Mouse (Mus musculus) heart, adult 18-20 months (tissue): ENCODE measurements around the gene Ttc7. TPM values are rescaled to one million over a fixed set of nuclear protein-coding genes. Genes with fewer than 3 reads are reported as not detected.

Experiments
- DNase-seq, 2 experiments: peaks; one replicate each; pipeline ENCODE4 v3.0.0; 2021 to 2022; ENCODE audit warnings: mixed read lengths in 1 of 2
- total RNA-seq, 2 experiments: library from RNA; stranded (reverse); gene quantifications; 2 replicates each; pipeline ENCODE4 v1.2.3; 2021

Gene Ttc7
- total RNA-seq, 2 experiments from 2014 or later = 26.2 to 32.1 TPM

GRCm38 (mm10) chr17:87365268-87365667, 82.6 kb downstream of the Ttc7 start:
- DNase-seq = no peak

- no peak for DNase-seq
Observed at GRCm38 (mm10) chr17:87366520-87366919, 83.8 kb downstream of the Ttc7 start.

- no peak for DNase-seq
Observed at GRCm38 (mm10) chr17:87367228-87367627, 84.5 kb downstream of the Ttc7 start.

- DNase-seq = peak; percentile 78 to 88
Observed at GRCm38 (mm10) chr17:87367640-87368039, 85.0 kb downstream of the Ttc7 start.

GRCm38 (mm10) chr17:87368481-87368880, 85.8 kb downstream of the Ttc7 start:
- DNase-seq = no peak

- DNase-seq = no peak
Observed at GRCm38 (mm10) chr17:87369270-87369759, 86.6 kb downstream of the Ttc7 start.

- no peak for DNase-seq
Observed at GRCm38 (mm10) chr17:87372189-87372588, 89.5 kb downstream of the Ttc7 start.

- no peak for DNase-seq
Observed at GRCm38 (mm10) chr17:87373327-87373726, 90.6 kb downstream of the Ttc7 start.

GRCm38 (mm10) chr17:87375941-87376511, 93.3 kb downstream of the Ttc7 start:
- DNase-seq = peak in 1 of 2 experiments; percentile 56

- no peak for DNase-seq
Observed at GRCm38 (mm10) chr17:87376831-87377471, 94.3 kb downstream of the Ttc7 start.

- peak in 1 of 2 experiments; percentile 49 for DNase-seq
Observed at GRCm38 (mm10) chr17:87377536-87377935, 94.8 kb downstream of the Ttc7 start.

GRCm38 (mm10) chr17:87378354-87379159, 95.9 kb downstream of the Ttc7 start:
- DNase-seq = peak in 1 of 2 experiments; percentile 70

GRCm38 (mm10) chr17:87379160-87379624, 96.5 kb downstream of the Ttc7 start:
- no peak for DNase-seq

GRCm38 (mm10) chr17:87379821-87380220, 97.1 kb downstream of the Ttc7 start:
- DNase-seq = peak in 1 of 2 experiments; percentile 48

- no peak for DNase-seq
Observed at GRCm38 (mm10) chr17:87380681-87381080, 98.0 kb downstream of the Ttc7 start.

GRCm38 (mm10) chr17:87385835-87386234, 103.1 kb downstream of the Ttc7 start:
- DNase-seq = no peak

GRCm38 (mm10) chr17:87387068-87387467, 104.4 kb downstream of the Ttc7 start:
- peak in 1 of 2 experiments; percentile 72 for DNase-seq

GRCm38 (mm10) chr17:87391242-87391641, 108.6 kb downstream of the Ttc7 start:
- peak; percentile 74 to 89 for DNase-seq

- peak in 1 of 2 experiments; percentile 29 for DNase-seq
Observed at GRCm38 (mm10) chr17:87397088-87397487, 114.4 kb downstream of the Ttc7 start.

- no peak for DNase-seq
Observed at GRCm38 (mm10) chr17:87402444-87402843, 119.8 kb downstream of the Ttc7 start.

GRCm38 (mm10) chr17:87403462-87403861, 120.8 kb downstream of the Ttc7 start:
- no peak for DNase-seq

- DNase-seq = peak; percentile 26 to 62
Observed at GRCm38 (mm10) chr17:87405576-87405975, 122.9 kb downstream of the Ttc7 start.

GRCm38 (mm10) chr17:87406646-87407045, 124.0 kb downstream of the Ttc7 start:
- DNase-seq = no peak
